12 mouse cellular contexts compared by ENCODE assay signal in genomic region chr6:122659567-122659966, GRCm38 (mm10). TPM values are rescaled to one million over a fixed set of nuclear protein-coding genes. Genes with fewer than 3 reads are reported as not detected.
A peak's percentile ranks its signal among the peaks of the same experiment; 100 is the strongest.
DNase-seq lines count a peak whose midpoint lies in the region; ATAC-seq and TF ChIP-seq lines count a peak whose summit lies in the region.
"Had no signal": no experiment of that assay in that cellular context is flagged by ENCODE, and none has a peak within 500 bp of the region (broad histone marks: within the 10 kb centered on the region; RNA-seq: fewer than 3 reads in every experiment).

No protein-coding gene starts in this region.

- no peak overlapping the region for H3K9ac ChIP-seq in lung, postnatal 0 days (replicated peaks; ENCODE audit: low read depth)
- H3K9ac ChIP-seq: liver, embryonic 14.5 days had no signal

- H3K4me2 ChIP-seq in lung, postnatal 0 days (replicated peaks; ENCODE audit: low read depth, low read length): no peak overlapping the region

- 12% methylated on average over 7 of the region's 7 CpGs for WGBS in lung, postnatal 0 days

- H3K4me3 ChIP-seq in lung, postnatal 0 days (ENCODE audit: low read depth, low read length): no peak overlapping the region
- H3K4me3 ChIP-seq: forebrain, embryonic 10.5 days had no signal

- H3K4me1 ChIP-seq in lung, postnatal 0 days (ENCODE audit: insufficient read depth, low read depth, low read length): no peaks in the 10 kb centered on the region

- no peaks in the 10 kb centered on the region for H3K27me3 ChIP-seq in lung, postnatal 0 days (replicated peaks; ENCODE audit: insufficient read depth, low read length)

- peak; percentile 19 to 39 for DNase-seq in adrenal gland, postnatal 36 days
- no peak for DNase-seq in adrenal gland, adult 18-20 months (ENCODE audit: low spot score in 2 of 2)
- DNase-seq in lung, postnatal 0 days (ENCODE audit: low spot score): peak; percentile 65
- no peak for DNase-seq in lung, adult 18-20 months
- DNase-seq in embryo, embryonic 10.5 days (ENCODE audit: low spot score): peak; percentile 77
- DNase-seq in mesoderm, embryonic 11.5 days (ENCODE audit: low read depth, low spot score): peak; percentile 63
- DNase-seq in cerebellum, postnatal 25 days: no peak
- DNase-seq in testis, postnatal 14 days (ENCODE audit: low spot score): no peak
- DNase-seq: kidney, postnatal 14 days had no signal

- no peak for TF ChIP-seq EP300 in lung, postnatal 0 days (IDR thresholded peaks at IDR 0.05)

- ATAC-seq in lung, postnatal 0 days: no peak

- no peak overlapping the region for H3K27ac ChIP-seq in lung, postnatal 0 days (ENCODE audit: low read length)
- H3K27ac ChIP-seq: forebrain, embryonic 10.5 days; liver, embryonic 14.5 days had no signal

- H3K36me3 ChIP-seq in lung, postnatal 0 days (ENCODE audit: insufficient read depth, low read length): no peaks in the 10 kb centered on the region
- H3K36me3 ChIP-seq: forebrain, embryonic 10.5 days had no signal

- no peaks in the 10 kb centered on the region for H3K9me3 ChIP-seq in lung, postnatal 0 days (ENCODE audit: low read length)
- H3K9me3 ChIP-seq: forebrain, embryonic 10.5 days had no signal

- TF ChIP-seq CTCF in lung, postnatal 0 days (IDR thresholded peaks at IDR 0.05): no peak

RNA-seq across cellular contexts. Expression of gene Dppa3, which starts 33.4 kb away (rescaled TPM):
- total RNA-seq in adrenal gland, postnatal 36 days (2021): not detected
- not detected for total RNA-seq in adrenal gland, adult 18-20 months (2021)
- polyA plus RNA-seq in lung, postnatal 0 days (2015; fragmentation: Nextera tagmentation; extraction: Ambion mirVana): not detected in 2 replicates
- total RNA-seq: neutrophil, adult 5-6 weeks had no signal
- polyA plus RNA-seq: forebrain, embryonic 10.5 days; liver, embryonic 14.5 days had no signal

RNA-seq across cellular contexts. Expression of gene Nanog, which starts 47.7 kb away (rescaled TPM):
- total RNA-seq in adrenal gland, postnatal 36 days (2021): not detected
- not detected for total RNA-seq in adrenal gland, adult 18-20 months (2021)
- 0.24 and 0.36 TPM in 2 replicates for polyA plus RNA-seq in lung, postnatal 0 days (2015; fragmentation: Nextera tagmentation; extraction: Ambion mirVana)
- total RNA-seq: neutrophil, adult 5-6 weeks had no signal

RNA-seq across cellular contexts. Expression of gene Gdf3, which starts 49.7 kb away (rescaled TPM):
- total RNA-seq in adrenal gland, postnatal 36 days (2021): not detected
- total RNA-seq in adrenal gland, adult 18-20 months (2021): not detected
- not detected in 2 replicates for polyA plus RNA-seq in lung, postnatal 0 days (2015; fragmentation: Nextera tagmentation; extraction: Ambion mirVana)

RNA-seq across cellular contexts. Expression of gene Apobec1, which starts 57.3 kb away (rescaled TPM):
- 10 to 100 TPM in 1 of 2 experiments, 1 to 10 TPM in 1; 7.5 to 11.6 TPM for total RNA-seq in adrenal gland, postnatal 36 days (2021)
- 10 to 100 TPM in 1 of 2 experiments, 1 to 10 TPM in 1; 9.6 to 17.0 TPM for total RNA-seq in adrenal gland, adult 18-20 months (2021)
- 8.9 and 9.5 TPM in 2 replicates for polyA plus RNA-seq in lung, postnatal 0 days (2015; fragmentation: Nextera tagmentation; extraction: Ambion mirVana)

Comparison
In these comparisons a context has a peak if more than half of its experiments do, and no peak if none do; other contexts are left out.
1. DNase-seq: peak in adrenal gland, postnatal 36 days (2 of 2), lung, postnatal 0 days (single experiment), embryo, embryonic 10.5 days (single experiment) and mesoderm, embryonic 11.5 days (single experiment); none in adrenal gland, adult 18-20 months (0 of 2), lung, adult 18-20 months (0 of 2), cerebellum, postnatal 25 days (0 of 2) and testis, postnatal 14 days (single experiment).